Mouse (Mus musculus) embryonic facial prominence, embryonic 13.5 days (tissue): ENCODE measurements around the gene Celsr1. TPM values are rescaled to one million over a fixed set of nuclear protein-coding genes. Genes with fewer than 3 reads are reported as not detected.
A peak's percentile ranks its signal among the peaks of the same experiment; 100 is the strongest.

ENCODE experiments used
- ATAC-seq: fragments of 200-750 bp; cut with Nextera tagmentation; 2 replicates; pipeline ENCODE4 v1.8.0; 2017; ENCODE audit warnings: low read depth; ENCODE audit not compliant: insufficient number of reproducible peaks, insufficient read depth, low FRiP score, low TSS enrichment
- H3K27ac ChIP-seq: fragments of 300-500 bp; sonication (generic); 2 replicates; pipeline ENCODE4 v1.5.1; 2015; ENCODE audit warnings: moderate library complexity, mild to moderate bottlenecking, inconsistent platforms
- H3K27me3 ChIP-seq: fragments of 300-500 bp; sonication (generic); 2 replicates; pipeline ENCODE4 v1.6.1; 2015; ENCODE audit warnings: mild to moderate bottlenecking, inconsistent platforms
- H3K36me3 ChIP-seq: fragments of 300-500 bp; sonication (generic); 2 replicates; pipeline ENCODE4 v1.6.1; 2015; ENCODE audit warnings: mild to moderate bottlenecking, inconsistent platforms
- H3K4me1 ChIP-seq: fragments of 300-500 bp; sonication (generic); 2 replicates; pipeline ENCODE4 v1.6.1; 2015; ENCODE audit warnings: inconsistent platforms
- H3K4me2 ChIP-seq: fragments of 300-500 bp; sonication (generic); 2 replicates; pipeline ENCODE4 v1.6.1; 2015; ENCODE audit warnings: moderate library complexity, mild to moderate bottlenecking, inconsistent platforms
- H3K4me3 ChIP-seq: fragments of 300-500 bp; sonication (generic); 2 replicates; pipeline ENCODE4 v1.5.1; 2015; ENCODE audit warnings: mild to moderate bottlenecking, inconsistent platforms
- H3K9ac ChIP-seq: fragments of 300-500 bp; sonication (generic); 2 replicates; pipeline ENCODE4 v1.6.1; 2015; ENCODE audit warnings: mild to moderate bottlenecking, inconsistent platforms
- H3K9me3 ChIP-seq: fragments of 300-500 bp; sonication (generic); 2 replicates; pipeline ENCODE4 v1.6.1; 2016; ENCODE audit warnings: inconsistent platforms
- WGBS: fragments of 180-500 bp; shearing (Covaris S2); methylation state at CpG from one replicate; pipeline ENCODE4 v1.1.7; 2015; ENCODE audit warnings: mixed read lengths; 5-methylcytosine and 5-hydroxymethylcytosine counted together
- polyA plus RNA-seq: library from polyadenylated mRNA; unstranded; fragments of >200 nt; fragmentation: Nextera tagmentation; extraction: Ambion mirVana; gene quantifications from 2 replicates; pipeline ENCODE4 v1.2.1, GENCODE M21; 2015

Celsr1 gene
- polyA plus RNA-seq, 1 experiment from 2014 or later: 2.9 TPM

DNA sequence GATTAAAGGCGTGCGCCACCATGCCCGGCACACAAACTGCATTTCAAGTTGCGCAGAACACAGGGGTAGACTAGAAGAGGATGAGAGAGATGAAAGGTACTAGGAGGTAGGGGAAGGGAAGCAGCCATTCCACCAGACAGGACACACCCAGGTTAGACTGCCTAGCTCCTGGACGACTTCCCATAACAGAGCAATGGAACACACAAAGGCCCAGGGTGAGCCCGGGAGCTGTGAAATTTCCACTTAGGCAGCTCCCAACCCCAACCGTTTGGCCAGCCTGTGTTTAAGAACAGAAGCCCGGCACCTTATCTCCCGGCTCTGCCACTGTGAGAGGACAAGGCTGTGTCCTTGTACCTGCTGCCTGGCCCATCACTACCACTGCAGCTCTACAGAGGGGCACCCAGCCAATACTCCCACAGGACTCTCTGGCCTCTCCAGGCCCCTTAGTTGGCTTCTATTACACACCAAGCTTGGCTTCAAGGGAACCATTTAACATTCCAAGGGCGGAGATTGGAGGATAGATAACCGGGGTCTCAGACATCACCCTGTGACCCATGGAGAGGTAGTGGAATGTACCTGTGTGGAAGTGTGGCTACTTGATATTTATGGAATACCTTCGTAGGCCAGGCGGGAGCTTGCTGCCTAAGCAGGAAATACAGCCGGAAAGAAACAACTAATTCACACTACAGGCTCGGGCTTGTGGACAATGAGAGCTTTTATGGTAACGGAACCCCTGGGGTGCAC lies 84.0 kb downstream of the Celsr1 start:
- H3K27ac ChIP-seq: peak overlapping the region; percentile 57; the same call in 1 of the 2 replicates
- no peak overlapping the region for H3K4me2 ChIP-seq
- WGBS: 61% methylated on average over 16 of the region's 16 CpGs
- no peaks in the 10 kb centered on the region for H3K9me3 ChIP-seq
- no peak for ATAC-seq
- no peaks in the 10 kb centered on the region for H3K36me3 ChIP-seq
- H3K9ac ChIP-seq: no peak overlapping the region
- H3K4me1 ChIP-seq: peaks cover 18% of the 10 kb centered on the region
- no peak overlapping the region for H3K4me3 ChIP-seq
- H3K27me3 ChIP-seq: no peaks in the 10 kb centered on the region

DNA sequence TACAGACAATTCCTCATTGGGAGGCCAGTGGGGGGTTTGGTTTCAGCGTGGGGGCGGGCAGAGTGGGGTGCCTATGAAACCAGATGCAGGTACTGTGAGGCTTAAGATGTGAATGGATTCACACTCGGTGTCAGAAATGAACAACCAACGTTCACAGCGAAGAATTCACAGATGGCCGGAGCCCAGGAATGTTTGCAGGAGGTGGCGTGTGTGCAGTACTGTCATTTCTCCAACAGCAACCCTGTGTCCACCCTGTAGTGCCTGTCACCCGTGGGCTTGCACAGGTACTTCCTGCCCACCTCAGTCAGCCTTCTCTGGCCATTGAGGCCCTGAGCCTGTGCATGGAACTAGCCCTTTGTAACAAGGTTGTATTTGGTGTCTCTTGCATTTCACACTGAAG lies 85.6 kb downstream of the Celsr1 start:
- Histone ChIP-seq H3K9ac (no peak overlapping the region), H3K27ac (peak overlapping the region; percentile 23; the same call in 1 of the 2 replicates), H3K4me1 (peaks cover 14% of the 10 kb centered on the region), H3K36me3 (no peaks in the 10 kb centered on the region), H3K4me2 (0 out of 2 replicates have a peak overlapping the region, but pooled peaks have one; percentile 5), H3K9me3 (no peaks in the 10 kb centered on the region), H3K4me3 (no peak overlapping the region), H3K27me3 (no peaks in the 10 kb centered on the region)
- WGBS: 51% methylated on average over 8 of the region's 8 CpGs
- no peak for ATAC-seq

DNA sequence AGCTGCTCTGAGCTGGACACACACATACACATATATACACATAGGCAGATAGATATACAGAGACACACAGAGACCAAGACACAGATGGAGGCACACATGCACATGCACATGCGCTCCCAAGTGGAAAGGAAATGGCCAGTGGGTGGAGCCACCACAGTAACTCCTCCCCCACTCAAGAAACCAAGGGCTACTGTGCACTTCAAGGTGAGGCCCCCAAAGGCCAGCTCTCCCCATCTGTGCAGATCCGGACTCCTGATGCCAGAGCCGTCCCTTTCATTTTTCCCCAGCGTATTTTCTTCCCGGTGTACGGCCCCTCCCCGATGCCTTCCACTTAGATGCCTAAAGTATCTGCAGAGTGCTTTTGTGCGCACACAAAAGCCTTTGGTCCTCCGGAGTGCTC lies 86.0 kb downstream of the Celsr1 start:
- no peak overlapping the region for H3K4me3 ChIP-seq
- H3K4me2 ChIP-seq: 0 out of 2 replicates have a peak overlapping the region, but pooled peaks have one; percentile 5
- H3K27me3 ChIP-seq: no peaks in the 10 kb centered on the region
- no peaks in the 10 kb centered on the region for H3K36me3 ChIP-seq
- WGBS: 48% methylated on average over 9 of the region's 9 CpGs
- H3K9ac ChIP-seq: no peak overlapping the region
- H3K4me1 ChIP-seq: peaks cover 14% of the 10 kb centered on the region
- no peaks in the 10 kb centered on the region for H3K9me3 ChIP-seq
- H3K27ac ChIP-seq: 0 out of 2 replicates have a peak overlapping the region, but pooled peaks have one; percentile 3
- no peak for ATAC-seq

DNA sequence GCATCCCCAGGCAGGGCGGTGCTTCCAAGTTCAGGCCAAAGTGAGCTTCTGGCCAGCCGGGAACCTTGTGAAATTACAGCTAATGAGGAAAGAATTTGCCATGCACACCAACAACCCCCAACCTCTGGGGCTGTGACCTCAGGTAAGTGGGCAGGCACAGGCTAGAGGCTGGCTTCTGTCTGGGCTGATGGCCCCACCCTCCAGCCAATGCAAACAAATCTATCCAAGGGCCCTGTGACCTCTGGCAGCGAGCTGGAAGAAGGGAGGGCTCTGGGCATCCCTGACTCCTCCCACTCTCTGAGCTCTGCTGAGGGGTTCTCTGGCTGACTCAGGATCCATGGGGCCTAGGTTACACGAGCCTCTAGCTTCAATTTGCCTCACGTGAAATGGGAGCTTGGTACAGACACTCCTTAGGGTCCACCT lies 97.9 kb downstream of the Celsr1 start:
- Histone ChIP-seq H3K9ac (no peak overlapping the region), H3K4me2 (no peak overlapping the region), H3K27me3 (no peaks in the 10 kb centered on the region), H3K4me1 (peaks cover 15% of the 10 kb centered on the region), H3K4me3 (no peak overlapping the region), H3K36me3 (0 out of 2 replicates have a peak, but pooled peaks cover 2% of the 10 kb centered on the region), H3K9me3 (no peaks in the 10 kb centered on the region), H3K27ac (no peak overlapping the region)
- 19% methylated on average over 5 of the region's 5 CpGs for WGBS
- ATAC-seq: no peak

DNA sequence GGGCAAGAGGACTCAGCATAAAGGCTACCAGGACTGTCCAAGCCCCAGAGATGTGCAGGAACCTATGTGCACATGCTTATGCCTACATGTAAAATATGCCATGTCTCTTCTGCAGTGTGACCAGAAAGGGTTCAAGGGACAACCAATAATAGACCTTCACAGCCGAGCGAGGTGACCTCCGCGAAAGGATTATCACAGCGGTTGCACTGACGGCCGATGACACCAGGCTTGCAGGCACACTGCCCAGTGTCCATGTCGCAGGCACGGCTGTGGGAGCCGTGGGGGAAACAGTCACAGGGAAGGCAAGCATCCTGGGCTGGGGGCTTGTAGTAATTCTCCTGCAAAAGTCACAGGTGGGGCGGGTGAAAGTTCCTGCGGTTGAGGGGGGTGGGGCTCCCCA lies 105.4 kb downstream of the Celsr1 start:
- peaks cover 25% of the 10 kb centered on the region; the same call in 1 of the 2 replicates for H3K36me3 ChIP-seq
- ATAC-seq: no peak
- no peak overlapping the region for H3K4me2 ChIP-seq
- no peak overlapping the region for H3K9ac ChIP-seq
- no peak overlapping the region for H3K27ac ChIP-seq
- H3K9me3 ChIP-seq: no peaks in the 10 kb centered on the region
- no peaks in the 10 kb centered on the region for H3K4me1 ChIP-seq
- 81% methylated on average over 12 of the region's 12 CpGs for WGBS
- H3K4me3 ChIP-seq: no peak overlapping the region
- H3K27me3 ChIP-seq: no peaks in the 10 kb centered on the region

DNA sequence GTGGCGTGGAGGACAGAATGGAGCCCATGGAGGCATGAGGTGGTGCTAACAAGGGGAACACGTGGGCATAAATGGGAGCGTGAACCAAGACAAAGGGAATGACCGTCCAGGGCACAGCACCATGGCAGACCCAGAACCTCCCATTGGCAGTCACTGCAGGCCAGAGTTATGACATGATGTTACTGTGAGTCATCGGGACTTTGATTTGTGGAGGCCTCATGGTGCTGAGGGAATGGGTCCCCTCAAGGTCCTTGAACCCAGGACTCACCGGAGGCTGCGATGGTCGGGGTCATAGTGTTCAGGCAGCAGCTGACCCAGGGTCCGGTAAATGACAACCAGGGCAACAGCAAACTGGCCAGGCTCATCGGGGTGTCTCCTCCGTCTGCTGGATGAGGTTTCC lies 111.7 kb downstream of the Celsr1 start:
- ATAC-seq: no peak
- no peak overlapping the region for H3K4me3 ChIP-seq
- no peaks in the 10 kb centered on the region for H3K9me3 ChIP-seq
- H3K4me2 ChIP-seq: no peak overlapping the region
- no peak overlapping the region for H3K27ac ChIP-seq
- H3K4me1 ChIP-seq: no peaks in the 10 kb centered on the region
- no peak overlapping the region for H3K9ac ChIP-seq
- no peaks in the 10 kb centered on the region for H3K27me3 ChIP-seq
- peaks cover 10% of the 10 kb centered on the region; the same call in 1 of the 2 replicates for H3K36me3 ChIP-seq
- WGBS: 92% methylated on average over 11 of the region's 11 CpGs

DNA sequence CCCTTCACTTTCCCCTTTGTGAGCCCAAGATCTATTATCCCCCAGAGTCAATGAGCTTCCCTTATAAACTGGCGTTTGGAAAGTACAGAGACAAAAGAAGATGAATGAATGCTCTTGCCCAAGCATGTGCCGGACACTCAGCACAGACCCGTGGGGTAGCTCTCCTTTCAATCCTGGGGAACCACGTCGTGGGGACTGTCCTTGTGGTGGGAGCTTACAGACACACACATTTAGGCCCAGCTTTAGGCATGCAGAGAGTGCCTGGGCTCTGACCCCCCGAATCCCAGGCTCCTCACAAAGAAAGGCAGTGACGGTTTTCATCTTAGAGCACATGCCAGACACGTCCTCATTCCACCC lies 113.7 kb downstream of the Celsr1 start:
- ATAC-seq: no peak
- H3K4me3 ChIP-seq: no peak overlapping the region
- peaks cover 4% of the 10 kb centered on the region; the same call in 1 of the 2 replicates for H3K9me3 ChIP-seq
- H3K27ac ChIP-seq: no peak overlapping the region
- no peak overlapping the region for H3K4me2 ChIP-seq
- no peak overlapping the region for H3K9ac ChIP-seq
- no peaks in the 10 kb centered on the region for H3K4me1 ChIP-seq
- H3K36me3 ChIP-seq: peaks cover 16% of the 10 kb centered on the region
- H3K27me3 ChIP-seq: no peaks in the 10 kb centered on the region
- WGBS: 80% methylated on average over 8 of the region's 8 CpGs

DNA sequence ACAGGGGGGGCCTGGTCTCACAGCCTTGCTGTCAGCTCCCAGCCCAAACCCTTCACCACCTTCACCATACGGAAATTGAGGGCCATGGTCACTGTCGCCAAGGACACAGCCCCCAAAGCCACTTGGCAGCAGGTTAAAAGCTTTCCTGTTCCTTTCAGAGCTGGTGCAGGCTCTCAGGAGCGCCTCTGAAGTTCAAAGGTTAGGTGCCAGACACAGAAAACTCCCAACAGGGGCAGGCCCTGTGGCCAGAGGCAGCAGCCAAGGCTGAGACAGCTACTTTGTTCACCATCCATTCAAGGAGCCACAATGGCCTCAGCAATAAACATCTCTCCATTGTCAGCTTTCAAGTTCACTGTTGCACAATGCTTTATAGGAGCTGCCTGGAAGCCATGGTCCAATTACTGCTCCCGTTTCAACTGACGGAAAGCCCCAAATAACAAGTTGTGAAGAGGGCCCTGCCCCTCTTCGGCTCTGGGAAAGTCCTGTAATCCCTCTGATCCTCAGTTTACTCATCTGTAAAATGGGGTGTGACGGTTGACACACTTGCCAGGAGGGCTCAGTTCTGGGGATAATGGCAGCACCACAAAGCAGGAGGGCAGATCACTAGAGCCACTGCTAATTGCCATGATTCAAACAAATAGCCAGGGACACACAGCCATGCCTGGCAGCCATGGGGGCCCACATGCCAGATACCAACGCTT lies 114.2 kb downstream of the Celsr1 start:
- 65% methylated on average over 8 of the region's 8 CpGs for WGBS
- no peak overlapping the region for H3K27ac ChIP-seq
- ATAC-seq: no peak

DNA sequence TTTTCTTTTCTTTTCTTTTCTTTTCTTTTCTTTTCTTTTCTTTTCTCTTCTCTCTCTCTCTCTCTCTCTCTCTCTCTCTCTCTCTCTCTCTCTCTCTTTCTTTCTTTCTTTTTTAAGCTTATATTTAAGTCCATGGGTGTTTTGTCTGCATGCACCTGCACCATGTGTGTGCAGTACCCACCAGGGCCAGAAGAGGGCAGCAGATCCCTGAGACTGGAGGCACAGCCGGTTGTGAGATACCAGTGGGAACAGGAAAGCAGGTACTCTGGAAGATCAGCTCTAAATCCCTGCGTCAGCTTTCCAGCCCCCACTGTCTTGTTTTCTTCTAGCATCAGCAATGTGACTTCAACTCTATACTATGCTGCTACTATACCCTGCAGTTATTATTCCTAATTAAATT lies 120.0 kb downstream of the Celsr1 start:
- no peak overlapping the region for H3K4me3 ChIP-seq
- no peak for ATAC-seq
- 29% methylated on average over 2 of the region's 2 CpGs for WGBS
- H3K27ac ChIP-seq: no peak overlapping the region
- no peak overlapping the region for H3K9ac ChIP-seq
- no peak overlapping the region for H3K4me2 ChIP-seq
- H3K9me3 ChIP-seq: peaks cover 4% of the 10 kb centered on the region; the same call in 1 of the 2 replicates
- H3K36me3 ChIP-seq: peaks cover 16% of the 10 kb centered on the region
- H3K4me1 ChIP-seq: peaks cover 19% of the 10 kb centered on the region
- H3K27me3 ChIP-seq: no peaks in the 10 kb centered on the region

More for the DNA sequence above, 114.2 kb downstream of the Celsr1 start:
- Histone ChIP-seq H3K4me3 (no peak overlapping the region), H3K9ac (no peak overlapping the region), H3K9me3 (peaks cover 4% of the 10 kb centered on the region; the same call in 1 of the 2 replicates), H3K27me3 (no peaks in the 10 kb centered on the region), H3K4me1 (no peaks in the 10 kb centered on the region), H3K36me3 (peaks cover 16% of the 10 kb centered on the region), H3K4me2 (no peak overlapping the region)

DNA sequence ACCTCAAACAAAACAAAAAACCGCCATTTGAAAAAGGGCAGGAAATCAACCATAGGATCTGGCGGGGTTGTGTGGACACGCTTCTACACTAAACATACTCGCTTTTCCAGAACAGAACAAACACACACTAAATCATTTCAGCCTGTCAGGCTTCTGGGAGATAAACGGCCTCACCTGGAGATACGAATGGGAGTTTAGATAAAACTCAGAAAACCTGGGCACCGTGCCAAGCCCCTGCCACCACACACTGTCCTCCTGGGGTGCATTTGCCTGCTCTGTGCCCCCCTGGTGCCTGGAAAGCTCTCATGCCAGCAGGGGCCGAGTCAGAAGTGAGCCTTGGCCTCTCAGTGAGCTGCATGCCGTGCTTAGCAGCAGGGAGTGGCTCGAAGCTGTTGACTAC lies 123.6 kb downstream of the Celsr1 start:
- 30% methylated on average over 10 of the region's 10 CpGs for WGBS
- Histone ChIP-seq H3K27me3 (no peaks in the 10 kb centered on the region), H3K9ac (peak overlapping the region; percentile 36; the same call in 1 of the 2 replicates), H3K4me1 (peaks cover 19% of the 10 kb centered on the region), H3K4me2 (0 out of 2 replicates have a peak overlapping the region, but pooled peaks have one; percentile 11), H3K9me3 (no peaks in the 10 kb centered on the region), H3K27ac (peak overlapping the region; percentile 60), H3K4me3 (no peak overlapping the region), H3K36me3 (no peaks in the 10 kb centered on the region)
- ATAC-seq: no peak

DNA sequence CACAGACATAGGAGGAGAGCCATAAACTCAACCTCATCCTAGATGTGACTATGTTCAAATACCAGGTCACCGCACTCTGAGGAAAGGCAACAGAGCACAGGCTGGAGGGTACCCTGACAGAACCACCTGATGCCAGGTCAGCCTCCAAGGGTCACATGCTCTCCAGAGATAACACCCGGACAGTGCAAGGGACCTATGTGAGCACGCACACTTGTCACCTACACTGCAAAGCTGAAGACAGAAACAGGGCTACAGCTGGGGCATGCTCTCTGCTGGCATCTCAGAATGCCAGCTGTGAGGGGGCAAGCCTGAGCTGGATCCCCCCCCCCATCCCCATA lies 124.1 kb downstream of the Celsr1 start:
- Histone ChIP-seq H3K36me3 (no peaks in the 10 kb centered on the region), H3K27me3 (no peaks in the 10 kb centered on the region), H3K4me2 (no peak overlapping the region), H3K27ac (peak overlapping the region; percentile 60), H3K4me1 (peaks cover 19% of the 10 kb centered on the region), H3K9me3 (no peaks in the 10 kb centered on the region), H3K9ac (peak overlapping the region; percentile 36; the same call in 1 of the 2 replicates), H3K4me3 (no peak overlapping the region)
- 90% methylated on average over 3 of the region's 3 CpGs for WGBS
- no peak for ATAC-seq
